Mouse (Mus musculus) intestine, embryonic 14.5 days (tissue): Measurements from ENCODE around the gene Maip1. TPM values are rescaled to one million over a fixed set of nuclear protein-coding genes. Genes with fewer than 3 reads are reported as not detected.

Source experiments
- ATAC-seq: fragments of 200-750 bp; cut with Nextera tagmentation; replicated peaks from 2 replicates; pipeline ENCODE4 v1.8.0; 2017; ENCODE audit warnings: low read depth, moderate number of reproducible peaks, moderate TSS enrichment, moderate library complexity; ENCODE audit not compliant: low FRiP score, low TSS enrichment
- DNase-seq: peaks from one replicate; pipeline ENCODE4 v3.0.0-alpha.2; 2018; ENCODE audit warnings: low spot score
- H3K27ac ChIP-seq: fragments of 300-500 bp; sonication (generic); 2 replicates; pipeline ENCODE4 v1.5.1; 2014; ENCODE audit warnings: low read depth, mild to moderate bottlenecking, control low read depth
- H3K27me3 ChIP-seq: fragments of 300-500 bp; sonication (generic); replicated peaks from 2 replicates; pipeline ENCODE4 v1.6.1; 2014; ENCODE audit warnings: low read length, control low read depth; ENCODE audit not compliant: control insufficient read depth, insufficient read depth
- H3K36me3 ChIP-seq: fragments of 300-500 bp; sonication (generic); 2 replicates; pipeline ENCODE4 v1.6.1; 2014; ENCODE audit warnings: low read length, control low read depth; ENCODE audit not compliant: control insufficient read depth, insufficient read depth
- H3K4me1 ChIP-seq: fragments of 300-500 bp; sonication (generic); replicated peaks from 2 replicates; pipeline ENCODE4 v1.6.1; 2014; ENCODE audit warnings: low read length, control low read depth, mixed read lengths; ENCODE audit not compliant: control insufficient read depth, insufficient read depth
- H3K4me2 ChIP-seq: fragments of 300-500 bp; sonication (generic); 2 replicates; pipeline ENCODE4 v1.6.1; 2014; ENCODE audit warnings: low read length
- H3K4me3 ChIP-seq: fragments of 300-500 bp; sonication (generic); 2 replicates; pipeline ENCODE4 v1.5.1; 2014; ENCODE audit warnings: low read depth, low read length, control low read depth, mixed read lengths
- H3K9ac ChIP-seq: fragments of 300-500 bp; sonication (generic); 2 replicates; pipeline ENCODE4 v1.6.1; 2014; ENCODE audit warnings: mild to moderate bottlenecking, low read length
- H3K9me3 ChIP-seq: fragments of 300-500 bp; sonication (generic); 2 replicates; pipeline ENCODE4 v1.6.1; 2016; ENCODE audit warnings: low read length, control low read depth; ENCODE audit not compliant: control insufficient read depth
- WGBS: fragments of 180-500 bp; shearing (Covaris S2); extraction: QIAGEN DNeasy Blood & Tissue Kit; methylation state at CpG from one replicate; pipeline ENCODE4 v1.1.7; 2014; 5-methylcytosine and 5-hydroxymethylcytosine counted together
- polyA plus RNA-seq: library from polyadenylated mRNA; unstranded; fragments of >200 nt; fragmentation: Nextera tagmentation; extraction: Ambion mirVana; gene quantifications from 2 replicates; pipeline ENCODE4 v1.2.1, GENCODE M21; 2014

Maip1 gene
- polyA plus RNA-seq, result 17.8 and 18.1 TPM in 2 replicates

DNA sequence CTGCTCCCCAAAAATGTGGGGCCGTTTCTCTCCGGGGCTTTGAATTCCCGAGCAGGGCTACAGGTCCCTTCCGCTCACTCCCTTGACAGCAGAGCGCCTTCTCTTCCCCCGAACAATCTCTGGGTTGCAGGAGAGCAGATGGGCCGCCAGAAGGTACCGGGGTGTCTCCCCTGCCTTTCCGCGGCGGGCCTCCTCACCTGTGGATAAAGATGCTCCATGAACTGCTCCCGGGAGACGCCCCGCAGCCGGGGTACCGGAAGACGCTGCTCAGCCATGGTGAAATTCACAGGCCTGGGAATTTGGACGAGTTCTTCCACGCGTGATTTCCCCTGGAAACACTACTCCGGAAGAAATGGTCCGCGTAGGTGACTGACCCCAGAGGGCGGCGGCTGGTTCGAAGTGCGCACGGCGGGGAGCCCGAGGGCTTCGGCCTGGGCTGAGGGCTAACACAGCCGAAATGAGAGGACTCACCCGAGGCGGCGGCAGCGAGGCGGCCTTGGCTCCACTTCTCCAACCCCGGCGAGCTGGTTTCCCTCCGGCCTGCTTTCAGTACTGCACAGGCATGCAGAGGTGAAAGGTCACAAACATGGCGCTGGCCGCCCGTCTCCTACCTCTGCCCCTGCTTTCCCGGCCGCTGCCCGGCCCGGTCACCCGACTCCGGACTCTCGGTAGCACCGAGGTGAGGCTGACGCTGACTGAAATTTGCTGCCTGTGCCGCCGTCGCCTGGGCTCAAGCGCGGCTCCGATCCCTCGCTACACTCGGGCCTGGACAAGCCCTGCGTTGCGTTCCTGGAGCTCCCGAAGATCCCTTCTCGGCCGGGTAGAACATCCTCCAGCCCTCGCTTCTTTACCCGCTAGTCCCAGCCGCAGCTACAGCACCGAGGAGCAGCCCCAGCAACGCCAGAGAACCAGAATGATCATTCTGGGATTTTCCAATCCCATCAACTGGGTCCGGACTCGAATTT lies at the start of gene Maip1, which contains the start of gene Tyw5:
Gene Maip1, plus strand, starts transcription at position 142 of the 965 bp plus-strand sequence.
Gene Tyw5, minus strand, starts transcription at position 915 of the 965 bp plus-strand sequence.
- Histone ChIP-seq H3K27me3 (no peaks in the 10 kb centered on the region), H3K4me2 (peak within 1 kb of the TSS; percentile 86), H3K4me3 (peak within 1 kb of the TSS; percentile 93), H3K27ac (peak within 1 kb of the TSS; percentile 93), H3K36me3 (peaks cover 11% of the 10 kb centered on the region), H3K9me3 (no peaks in the 10 kb centered on the region), H3K4me1 (peaks cover 22% of the 10 kb centered on the region), H3K9ac (peak within 1 kb of the TSS; percentile 93)
- WGBS, result under 1% methylated on average over 72 of the region's 72 CpGs
- peak; percentile 97 for DNase-seq
- peak; percentile 93 for ATAC-seq

DNA sequence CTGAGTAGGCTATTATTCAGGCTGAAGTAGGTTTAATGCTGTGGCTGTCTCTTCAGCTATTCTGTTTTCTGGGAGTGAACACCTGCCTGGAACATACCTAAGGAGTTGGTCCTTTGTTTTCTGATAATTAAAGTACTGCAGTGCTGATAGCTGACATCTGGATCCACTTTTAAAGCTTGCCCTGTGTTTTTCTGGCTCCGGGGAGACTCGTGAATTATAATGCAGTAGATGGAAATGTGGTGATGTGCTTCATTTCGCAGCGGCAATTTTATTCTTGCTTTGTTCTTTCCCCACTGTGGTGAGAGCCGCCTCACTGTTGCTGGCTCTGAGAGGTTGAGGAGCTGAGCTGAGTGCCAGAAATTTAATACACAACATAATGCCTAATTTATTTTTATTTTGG lies 47.6 kb upstream of the Maip1 start:
- DNase-seq, result no peak
- Histone ChIP-seq H3K4me2 (no peak overlapping the region), H3K36me3 (no peaks in the 10 kb centered on the region), H3K27ac (no peak overlapping the region), H3K27me3 (no peaks in the 10 kb centered on the region), H3K9me3 (no peaks in the 10 kb centered on the region), H3K4me3 (no peak overlapping the region), H3K4me1 (no peaks in the 10 kb centered on the region), H3K9ac (no peak overlapping the region)
- ATAC-seq, result no peak
- 81% methylated on average over 5 of the region's 5 CpGs for WGBS

DNA sequence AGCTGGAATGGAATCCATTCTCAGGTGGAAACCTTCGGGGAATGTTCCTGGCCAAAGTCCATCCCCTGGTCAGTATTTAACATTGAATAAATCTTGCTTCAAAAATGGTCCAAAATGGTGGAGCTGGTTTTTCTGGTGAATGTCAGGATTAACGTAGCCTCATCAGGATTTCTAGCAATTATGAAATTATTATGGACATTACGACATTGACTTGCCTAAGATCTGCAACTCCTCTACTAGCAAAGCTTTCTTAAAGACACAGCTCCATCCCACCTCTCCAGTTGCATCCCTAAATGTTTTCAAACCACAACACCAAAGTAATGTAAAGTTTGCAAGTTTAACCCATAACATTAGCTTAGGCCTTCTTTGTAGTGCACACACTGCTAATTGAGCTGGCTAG lies 38.7 kb upstream of the Maip1 start:
- H3K4me3 ChIP-seq, result no peak overlapping the region
- H3K9me3 ChIP-seq, result no peaks in the 10 kb centered on the region
- H3K36me3 ChIP-seq, result no peaks in the 10 kb centered on the region
- no peak overlapping the region for H3K9ac ChIP-seq
- no peak overlapping the region for H3K4me2 ChIP-seq
- no peak for DNase-seq
- no peaks in the 10 kb centered on the region for H3K27me3 ChIP-seq
- no peaks in the 10 kb centered on the region for H3K4me1 ChIP-seq
- no peak for ATAC-seq
- no peak overlapping the region for H3K27ac ChIP-seq
- WGBS, result 96% methylated on average over 3 of the region's 3 CpGs

DNA sequence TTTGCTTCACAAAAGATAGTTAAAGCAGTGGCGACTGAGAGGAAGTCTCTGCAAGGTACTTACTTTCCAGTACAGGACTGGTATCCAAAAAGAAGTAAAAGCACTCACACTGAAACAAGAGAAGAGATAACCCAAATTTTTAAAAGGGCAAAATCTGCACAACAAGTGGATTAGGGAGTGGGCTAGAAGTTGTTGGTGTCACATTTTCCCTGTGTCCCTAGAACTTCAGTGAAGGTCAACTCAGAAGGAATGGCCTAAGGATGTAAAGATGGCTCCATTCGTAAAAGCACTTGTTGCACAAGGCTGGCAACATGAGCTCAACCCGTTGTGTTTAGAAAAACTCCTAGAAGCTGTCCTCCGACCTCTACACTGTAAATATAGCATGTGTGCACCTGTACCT lies 37.0 kb upstream of the Maip1 start:
- Histone ChIP-seq H3K4me3 (no peak overlapping the region), H3K27ac (no peak overlapping the region), H3K36me3 (no peaks in the 10 kb centered on the region), H3K4me1 (no peaks in the 10 kb centered on the region), H3K27me3 (no peaks in the 10 kb centered on the region), H3K4me2 (no peak overlapping the region), H3K9ac (no peak overlapping the region), H3K9me3 (no peaks in the 10 kb centered on the region)
- ATAC-seq (no peak), DNase-seq (no peak)
- WGBS, result 80% methylated on average over 4 of the region's 4 CpGs

DNA sequence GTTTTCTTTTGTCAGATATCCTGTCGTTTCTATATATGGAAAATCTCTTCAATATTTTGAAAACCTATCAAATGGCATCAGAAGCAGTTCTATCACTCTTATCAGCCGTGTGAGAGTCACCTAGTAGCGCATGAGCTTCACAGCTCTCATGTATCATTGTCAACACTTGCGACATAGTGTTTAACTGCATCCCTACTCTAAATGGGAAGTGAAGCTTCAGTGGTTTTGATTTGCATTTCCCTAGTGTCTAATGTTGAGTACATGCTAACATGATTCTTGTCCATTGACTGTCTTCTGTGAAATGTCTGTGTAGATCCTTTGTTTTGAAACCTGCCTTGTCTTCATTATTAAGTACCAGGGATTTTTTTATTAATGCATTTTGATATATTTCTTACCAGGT lies 35.7 kb upstream of the Maip1 start:
- Histone ChIP-seq H3K4me3 (no peak overlapping the region), H3K4me2 (no peak overlapping the region), H3K4me1 (no peaks in the 10 kb centered on the region), H3K27ac (no peak overlapping the region), H3K27me3 (no peaks in the 10 kb centered on the region), H3K9ac (no peak overlapping the region), H3K36me3 (no peaks in the 10 kb centered on the region), H3K9me3 (no peaks in the 10 kb centered on the region)
- no peak for ATAC-seq
- 77% methylated on average over 4 of the region's 4 CpGs for WGBS
- no peak for DNase-seq

DNA sequence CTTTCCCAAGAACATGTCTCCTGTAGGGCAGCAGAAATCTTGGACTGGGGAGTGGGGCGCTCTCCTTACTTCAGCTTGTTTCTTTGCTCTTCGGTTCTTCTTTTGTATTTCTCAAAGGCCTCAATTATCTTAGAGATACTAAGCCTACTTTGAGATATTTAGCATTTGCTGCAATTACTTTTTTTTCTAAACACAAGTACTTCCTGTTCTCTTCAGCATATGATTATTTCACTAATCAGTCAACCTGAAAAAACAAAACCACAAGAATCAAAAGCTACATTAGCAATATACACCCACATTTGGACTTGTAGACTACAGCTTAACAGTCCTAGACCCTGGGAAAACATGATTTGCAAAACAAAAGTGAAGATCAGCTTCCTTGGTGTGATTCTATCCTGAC lies 30.9 kb upstream of the Maip1 start:
- H3K4me1 ChIP-seq, result 0 out of 2 replicates have a peak, but pooled peaks cover 4% of the 10 kb centered on the region
- H3K27ac ChIP-seq, result no peak overlapping the region
- DNase-seq (no peak), ATAC-seq (no peak)
- no peak overlapping the region for H3K4me3 ChIP-seq
- H3K9me3 ChIP-seq, result no peaks in the 10 kb centered on the region
- no peaks in the 10 kb centered on the region for H3K27me3 ChIP-seq
- H3K9ac ChIP-seq, result no peak overlapping the region
- peaks cover 5% of the 10 kb centered on the region for H3K36me3 ChIP-seq
- whole genome bisulfite sequencing, result 93% methylated on average over 2 of the region's 2 CpGs
- H3K4me2 ChIP-seq, result no peak overlapping the region

DNA sequence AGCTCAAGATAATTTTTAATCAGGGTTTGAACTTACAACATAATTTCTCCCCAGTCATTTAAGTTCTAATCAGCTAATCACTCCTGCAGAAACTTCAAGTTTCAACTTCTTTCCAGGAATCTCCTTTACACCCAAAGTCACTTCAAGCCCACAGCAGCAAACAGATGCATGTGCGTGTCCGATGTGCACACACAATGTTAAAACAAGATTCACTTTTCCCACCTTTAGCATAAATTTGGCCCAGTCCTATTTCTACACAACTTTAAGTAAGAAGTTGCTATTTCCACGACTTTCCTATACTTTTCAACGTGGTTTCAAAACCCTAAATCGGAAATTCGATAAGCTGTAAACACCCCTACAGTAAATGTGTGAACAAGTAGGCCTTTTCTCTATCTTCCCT lies 29.3 kb upstream of the Maip1 start:
- DNase-seq (no peak), ATAC-seq (no peak)
- no peak overlapping the region for H3K27ac ChIP-seq
- H3K27me3 ChIP-seq, result no peaks in the 10 kb centered on the region
- peaks cover 5% of the 10 kb centered on the region for H3K36me3 ChIP-seq
- no peak overlapping the region for H3K9ac ChIP-seq
- 67% methylated on average over 6 of the region's 6 CpGs for WGBS
- H3K4me1 ChIP-seq, result 0 out of 2 replicates have a peak, but pooled peaks cover 4% of the 10 kb centered on the region
- H3K4me3 ChIP-seq, result peak overlapping the region; percentile 77
- H3K9me3 ChIP-seq, result no peaks in the 10 kb centered on the region
- H3K4me2 ChIP-seq, result peak overlapping the region; percentile 62

DNA sequence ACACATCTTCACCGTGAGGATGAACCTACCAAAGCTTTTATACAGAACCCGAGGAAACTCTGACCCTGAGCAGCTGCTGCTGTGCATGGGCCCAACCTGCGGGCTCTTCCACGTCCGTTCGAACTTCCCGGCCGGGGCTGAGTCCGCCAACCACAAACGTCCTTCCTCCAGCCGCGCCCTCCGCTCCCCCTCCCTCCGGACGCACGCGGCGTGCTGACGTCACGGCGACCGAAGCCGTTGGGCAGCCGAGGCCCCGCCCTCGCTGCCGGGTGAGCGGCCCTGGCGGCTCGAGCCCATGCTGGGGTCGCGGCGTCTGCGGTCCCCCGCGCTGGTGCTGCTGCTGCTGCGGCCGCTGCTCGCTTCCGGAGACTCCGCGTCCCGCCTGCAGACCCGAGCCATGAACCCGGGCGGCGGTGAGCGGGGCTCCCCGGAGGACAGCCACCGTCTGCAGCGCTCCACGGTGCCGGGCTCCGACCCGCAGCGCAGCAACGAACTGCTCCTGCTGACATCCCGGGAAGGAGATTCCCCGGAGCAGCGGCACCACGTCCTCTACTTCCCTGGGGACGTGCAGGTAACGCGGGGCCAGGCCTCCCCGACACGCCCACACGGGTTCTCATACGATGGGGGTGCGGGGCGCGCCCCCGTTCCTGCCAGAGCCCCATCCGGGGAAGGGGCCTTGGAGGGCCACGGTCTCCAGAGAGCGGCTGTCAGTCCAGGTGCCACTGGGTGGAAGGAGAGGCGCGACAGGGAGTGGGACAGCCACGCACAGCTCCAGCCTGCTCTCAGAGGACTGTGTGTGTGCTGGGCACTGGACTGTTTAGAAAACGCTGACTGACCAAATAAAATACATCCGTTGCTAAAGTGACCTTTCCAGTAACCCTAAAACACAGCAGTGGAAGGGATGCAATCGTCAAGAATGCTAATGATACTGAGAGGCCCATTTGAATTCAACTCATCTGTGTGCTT lies 28.5 kb upstream of the Maip1 start, which contains the start of gene 1700066M21Rik:
Gene 1700066M21Rik, plus strand, starts transcription at position 245 of the 966 bp plus-strand sequence.
- Histone ChIP-seq H3K4me3 (peak within 1 kb of the TSS; percentile 77), H3K36me3 (peaks cover 5% of the 10 kb centered on the region), H3K9me3 (no peaks in the 10 kb centered on the region), H3K27ac (peak within 1 kb of the TSS; percentile 64; the same call in 1 of the 2 replicates), H3K27me3 (no peaks in the 10 kb centered on the region), H3K9ac (peak within 1 kb of the TSS; percentile 89), H3K4me2 (peak within 1 kb of the TSS; percentile 81), H3K4me1 (0 out of 2 replicates have a peak, but pooled peaks cover 4% of the 10 kb centered on the region)
- under 1% methylated on average over 80 of the region's 81 CpGs for WGBS
- DNase-seq (peak; percentile 98), ATAC-seq (peak; percentile 97)
